In the genomic region with DNA sequence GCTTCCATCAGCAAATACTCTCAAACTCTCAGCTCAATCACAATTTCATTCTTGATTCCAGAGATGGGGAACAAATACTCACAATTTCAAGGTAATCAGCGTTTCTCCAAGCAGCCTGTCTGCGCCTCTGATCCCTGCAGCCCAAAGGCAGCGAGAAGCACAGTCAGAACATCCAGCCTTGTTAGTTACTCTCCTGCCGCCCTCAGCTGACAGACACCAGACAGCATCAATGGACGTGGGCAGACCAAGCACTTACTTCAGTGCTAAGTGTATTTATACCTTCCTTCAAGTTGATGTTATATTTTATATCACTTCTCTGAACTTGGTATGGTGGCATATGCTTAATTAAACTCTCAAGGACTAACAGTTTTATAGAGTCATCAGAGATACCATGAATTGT, we compare ENCODE assay signal across 27 mouse cellular contexts. TPM values are rescaled to one million over a fixed set of nuclear protein-coding genes. Genes with fewer than 3 reads are reported as not detected.
A peak's percentile ranks its signal among the peaks of the same experiment; 100 is the strongest.
DNase-seq lines count a peak whose midpoint lies in the region; ATAC-seq and TF ChIP-seq lines count a peak whose summit lies in the region.
"Had no signal": no experiment of that assay in that cellular context is flagged by ENCODE, and none has a peak within 500 bp of the region (broad histone marks: within the 10 kb centered on the region; RNA-seq: fewer than 3 reads in every experiment).

No protein-coding gene starts in this region.

- 68% methylated on average over 5 of the region's 5 CpGs for WGBS in forebrain, embryonic 10.5 days
- WGBS in forebrain, postnatal 0 days = 27% methylated on average over 5 of the region's 5 CpGs
- 43% methylated on average over 5 of the region's 5 CpGs for WGBS in heart, embryonic 14.5 days
- 74% methylated on average over 5 of the region's 5 CpGs for WGBS in heart, adult 2 months

- intact Hi-C loops in heart, adult 2 months (cut with DNase I) = loop anchor here (10.0 kb wide), 1 partner anchor 154 kb away; the partner anchor contains the start of gene Cfap69
- intact Hi-C loops in left cerebral cortex, adult 2 months (cut with DNase I) = loop anchor here (5.0 kb wide), 3 partner anchors 46 to 181 kb away; partner anchors contain the start of genes Gtpbp10 and Steap2
- intact Hi-C loops in left cerebral cortex, postnatal 4 days (cut with DNase I) = no loop called here

- TF ChIP-seq CTCF in forebrain, postnatal 0 days (IDR thresholded peaks at IDR 0.05; ENCODE audit: low read depth) = no peak
- no peak for TF ChIP-seq CTCF in heart, adult 2 months (IDR thresholded peaks at IDR 0.05)
- no peak; the same call in 1 of the 2 replicates for TF ChIP-seq CTCF in left cerebral cortex, adult 2 months (IDR thresholded peaks at IDR 0.05)

- peaks cover 21% of the 10 kb centered on the region for H3K36me3 ChIP-seq in forebrain, embryonic 10.5 days (replicated peaks)
- no peaks in the 10 kb centered on the region for H3K36me3 ChIP-seq in forebrain, postnatal 0 days (ENCODE audit: insufficient read depth)
- peaks cover 41% of the 10 kb centered on the region for H3K36me3 ChIP-seq in heart, embryonic 14.5 days (ENCODE audit: control insufficient read depth, insufficient read depth, low read length)
- H3K36me3 ChIP-seq in heart, adult 2 months (ENCODE audit: control insufficient read depth, insufficient read depth, low read length) = peaks cover 17% of the 10 kb centered on the region

- no peaks in the 10 kb centered on the region for H3K27me3 ChIP-seq in forebrain, embryonic 10.5 days (ENCODE audit: poor library complexity, severe bottlenecking)
- no peaks in the 10 kb centered on the region for H3K27me3 ChIP-seq in forebrain, postnatal 0 days (ENCODE audit: insufficient read depth, low read length)
- H3K27me3 ChIP-seq in heart, embryonic 14.5 days (ENCODE audit: control insufficient read depth, insufficient read depth, low read length) = no peaks in the 10 kb centered on the region
- no peaks in the 10 kb centered on the region for H3K27me3 ChIP-seq in heart, adult 2 months (ENCODE audit: control insufficient read depth, insufficient read depth, low read length)
- H3K27me3 ChIP-seq: embryonic facial prominence, embryonic 13.5 days; heart, embryonic 15.5 days; intestine, embryonic 15.5 days; midbrain, embryonic 13.5 days had no signal

- no peak for ATAC-seq in forebrain, postnatal 0 days
- ATAC-seq in heart, embryonic 14.5 days (ENCODE audit: insufficient number of reproducible peaks, insufficient read depth, low FRiP score, low read depth) = no peak
- no peak for ATAC-seq in cerebellum, adult (ENCODE audit: insufficient number of reproducible peaks, low FRiP score, low TSS enrichment)
- ATAC-seq: activated CD4-positive, CD25-positive, alpha-beta regulatory T cell, adult 4 months; CD4-positive, CD25-positive, alpha-beta regulatory T cell, adult 4 months; intestine, embryonic 15.5 days; midbrain, embryonic 13.5 days had no signal

- no peak overlapping the region for H3K9ac ChIP-seq in forebrain, postnatal 0 days
- H3K9ac ChIP-seq in heart, embryonic 14.5 days (ENCODE audit: low read length) = no peak overlapping the region
- no peak overlapping the region for H3K9ac ChIP-seq in heart, adult 2 months (ENCODE audit: low read depth, low read length)
- H3K9ac ChIP-seq: embryonic facial prominence, embryonic 13.5 days; heart, embryonic 15.5 days; hindbrain, embryonic 14.5 days; intestine, embryonic 15.5 days; midbrain, embryonic 13.5 days had no signal

- no peaks in the 10 kb centered on the region; the same call in 1 of the 2 replicates for H3K9me3 ChIP-seq in forebrain, embryonic 10.5 days
- H3K9me3 ChIP-seq in forebrain, postnatal 0 days (ENCODE audit: low read length) = no peaks in the 10 kb centered on the region
- no peaks in the 10 kb centered on the region for H3K9me3 ChIP-seq in heart, embryonic 14.5 days (ENCODE audit: control insufficient read depth, low read length)
- H3K9me3 ChIP-seq: embryonic facial prominence, embryonic 13.5 days; G1E; heart, embryonic 15.5 days; intestine, embryonic 15.5 days; midbrain, embryonic 13.5 days had no signal

- peaks cover 56% of the 10 kb centered on the region for H3K4me1 ChIP-seq in forebrain, embryonic 10.5 days
- H3K4me1 ChIP-seq in forebrain, postnatal 0 days (ENCODE audit: insufficient read depth) = 0 out of 2 replicates have a peak, but pooled peaks cover 4% of the 10 kb centered on the region
- peaks cover 5 to 15% of the 10 kb centered on the region in 2 experiments for H3K4me1 ChIP-seq in heart, embryonic 14.5 days (ENCODE audit: control insufficient read depth in 2 of 2, insufficient read depth in 2 of 2, low read length in 2 of 2)
- H3K4me1 ChIP-seq in heart, adult 2 months (ENCODE audit: control insufficient read depth, insufficient read depth, low read length) = no peaks in the 10 kb centered on the region; the same call in 1 of the 2 replicates
- H3K4me1 ChIP-seq: intestine, embryonic 15.5 days had no signal

- peak overlapping the region; percentile 62; the same call in 1 of the 2 replicates for H3K27ac ChIP-seq in forebrain, embryonic 10.5 days
- no peak overlapping the region for H3K27ac ChIP-seq in forebrain, postnatal 0 days (ENCODE audit: low read depth, low read length)
- H3K27ac ChIP-seq in heart, embryonic 14.5 days (replicated peaks in 1 of 2; ENCODE audit: control insufficient read depth in 1 of 2, insufficient read depth in 1 of 2, low read depth in 2 of 2, low read length in 2 of 2) = peak overlapping the region; percentile 16 to 28; a peak in 2 of 4 replicates
- H3K27ac ChIP-seq in heart, adult 2 months = no peak overlapping the region
- no peak overlapping the region for H3K27ac ChIP-seq in left cerebral cortex, adult 2 months
- H3K27ac ChIP-seq: embryonic facial prominence, embryonic 13.5 days; heart, embryonic 15.5 days; hindbrain, embryonic 14.5 days; intestine, embryonic 15.5 days; midbrain, embryonic 13.5 days had no signal

- peak overlapping the region; percentile 23; the same call in 1 of the 2 replicates for H3K4me3 ChIP-seq in forebrain, embryonic 10.5 days
- no peak overlapping the region for H3K4me3 ChIP-seq in forebrain, postnatal 0 days (ENCODE audit: low read depth, low read length)
- no peak overlapping the region for H3K4me3 ChIP-seq in heart, embryonic 14.5 days (ENCODE audit: control insufficient read depth in 1 of 2, insufficient read depth in 1 of 2, low read depth in 1 of 2, low read length in 2 of 2)
- no peak overlapping the region for H3K4me3 ChIP-seq in heart, adult 2 months
- H3K4me3 ChIP-seq in left cerebral cortex, adult 2 months = peak overlapping the region; percentile 28
- H3K4me3 ChIP-seq: embryonic facial prominence, embryonic 13.5 days; heart, embryonic 15.5 days; intestine, embryonic 15.5 days; midbrain, embryonic 13.5 days had no signal

- no peak overlapping the region for H3K4me2 ChIP-seq in forebrain, postnatal 0 days (ENCODE audit: low read depth)
- peak overlapping the region; percentile 40; the same call in 1 of the 2 replicates for H3K4me2 ChIP-seq in heart, embryonic 14.5 days (ENCODE audit: low read length)
- H3K4me2 ChIP-seq: embryonic facial prominence, embryonic 13.5 days; hindbrain, embryonic 14.5 days; intestine, embryonic 15.5 days; liver, embryonic 11.5 days; midbrain, embryonic 13.5 days had no signal

- no peak for TF ChIP-seq EP300 in heart, adult 2 months (IDR thresholded peaks at IDR 0.05; ENCODE audit: insufficient read depth, low read depth, low read length)

- no peak for DNase-seq in forebrain, embryonic 10.5 days (ENCODE audit: extremely low spot score, low spot score)
- DNase-seq in forebrain, postnatal 0 days = no peak
- DNase-seq in heart, adult 2 months = no peak
- DNase-seq in left cerebral cortex, adult 2 months (ENCODE audit: extremely low spot score in 1 of 2, low spot score in 2 of 2) = peak in 1 of 2 experiments; percentile 28
- DNase-seq in left cerebral cortex, postnatal 4 days = no peak
- DNase-seq in brain, adult 2 months (ENCODE audit: low read depth, low spot score) = peak; percentile 65
- DNase-seq: adrenal gland, postnatal 10 days; lung, adult 18-20 months; lung, postnatal 14 days; thymus, postnatal 14 days had no signal

- TF ChIP-seq POLR2A in heart, adult 2 months (IDR thresholded peaks at IDR 0.05; ENCODE audit: insufficient read depth, low read depth, low read length) = no peak

- H3K79me2 ChIP-seq in heart, adult 2 months (replicated peaks; ENCODE audit: control insufficient read depth, insufficient read depth, low read length) = no peaks in the 10 kb centered on the region; the same call in 1 of the 2 replicates

RNA-seq across cellular contexts. Expression of gene Cldn12, which starts 3.8 kb away (rescaled TPM):
- polyA plus RNA-seq in forebrain, embryonic 10.5 days (2016; fragmentation: Nextera tagmentation; extraction: Ambion mirVana) = 37.8 and 40.2 TPM in 2 replicates
- 17.8 and 22.5 TPM in 2 replicates for total RNA-seq in forebrain, postnatal 0 days (2014; rRNA removed)
- 10.1 and 13.0 TPM in 2 replicates for polyA plus RNA-seq in forebrain, postnatal 0 days (2015; fragmentation: Nextera tagmentation; extraction: Ambion mirVana)
- polyA plus RNA-seq in heart, embryonic 14.5 days (2014; fragmentation: Nextera tagmentation; extraction: Ambion mirVana) = 13.9 and 14.1 TPM in 2 replicates
- 10 to 100 TPM; 15.6 to 23.4 TPM for total RNA-seq in heart, adult 2 months (2021)
- polyA plus RNA-seq in heart, adult 2 months (2012; rRNA removed) = 14.6 and 29.8 TPM in 2 replicates
- 10 to 100 TPM; 40.5 to 45.1 TPM for total RNA-seq in left cerebral cortex, adult 2 months (2021)
- 10 to 100 TPM; 21.7 to 23.8 TPM for total RNA-seq in left cerebral cortex, postnatal 4 days (2021)

RNA-seq across cellular contexts. Expression of gene 1700015F17Rik, which starts 32.0 kb away (rescaled TPM):
- polyA plus RNA-seq in forebrain, embryonic 10.5 days (2016; fragmentation: Nextera tagmentation; extraction: Ambion mirVana) = not detected in 2 replicates
- total RNA-seq in forebrain, postnatal 0 days (2014; rRNA removed) = not detected in 2 replicates
- polyA plus RNA-seq in forebrain, postnatal 0 days (2015; fragmentation: Nextera tagmentation; extraction: Ambion mirVana) = 0.23 and 0.45 TPM in 2 replicates
- not detected in 2 replicates for polyA plus RNA-seq in heart, embryonic 14.5 days (2014; fragmentation: Nextera tagmentation; extraction: Ambion mirVana)
- not detected for total RNA-seq in heart, adult 2 months (2021)
- not detected in 2 replicates for polyA plus RNA-seq in heart, adult 2 months (2012; rRNA removed)
- under 1 TPM in 1 of 2 experiments, not detected in 1; 0.70 TPM for total RNA-seq in left cerebral cortex, adult 2 months (2021)
- total RNA-seq in left cerebral cortex, postnatal 4 days (2021) = not detected
- total RNA-seq: adrenal gland, postnatal 10 days; G1E; gastrocnemius, adult 18-20 months; layer of hippocampus, postnatal 25 days; megakaryocyte, adult 5-6 weeks had no signal
- polyA plus RNA-seq: brain, embryonic 14.5 days; CD4-positive, CD25-positive, alpha-beta regulatory T cell, adult 4 months; embryonic facial prominence, embryonic 13.5 days; G1E; heart, embryonic 15.5 days; hindbrain, embryonic 14.5 days; intestine, embryonic 15.5 days; kidney, embryonic 16.5 days; limb, embryonic 11.5 days; liver, embryonic 11.5 days; midbrain, embryonic 13.5 days had no signal

RNA-seq across cellular contexts. Expression of gene Gtpbp10, which starts 48.3 kb away (rescaled TPM):
- 39.2 and 40.0 TPM in 2 replicates for polyA plus RNA-seq in forebrain, embryonic 10.5 days (2016; fragmentation: Nextera tagmentation; extraction: Ambion mirVana)
- total RNA-seq in forebrain, postnatal 0 days (2014; rRNA removed) = 26.3 and 27.9 TPM in 2 replicates
- 10.7 and 12.7 TPM in 2 replicates for polyA plus RNA-seq in forebrain, postnatal 0 days (2015; fragmentation: Nextera tagmentation; extraction: Ambion mirVana)
- polyA plus RNA-seq in heart, embryonic 14.5 days (2014; fragmentation: Nextera tagmentation; extraction: Ambion mirVana) = 20.1 and 22.1 TPM in 2 replicates
- total RNA-seq in heart, adult 2 months (2021) = 10 to 100 TPM in 1 of 2 experiments, 1 to 10 TPM in 1; 9.6 to 11.4 TPM
- 4.3 and 9.8 TPM in 2 replicates for polyA plus RNA-seq in heart, adult 2 months (2012; rRNA removed)
- 10 to 100 TPM; 10.8 to 12.0 TPM for total RNA-seq in left cerebral cortex, adult 2 months (2021)
- total RNA-seq in left cerebral cortex, postnatal 4 days (2021) = 10 to 100 TPM; 11.4 to 13.3 TPM

Comparison
In these comparisons a context has a peak if more than half of its experiments do, and no peak if none do; other contexts are left out.
1. H3K27ac ChIP-seq: peak in forebrain, embryonic 10.5 days (single experiment) and heart, embryonic 14.5 days (2 of 2); none in forebrain, postnatal 0 days (single experiment), heart, adult 2 months (single experiment) and left cerebral cortex, adult 2 months (single experiment).
2. H3K4me3 ChIP-seq: peak in forebrain, embryonic 10.5 days (single experiment) and left cerebral cortex, adult 2 months (single experiment); none in forebrain, postnatal 0 days (single experiment), heart, embryonic 14.5 days (0 of 2) and heart, adult 2 months (single experiment).